ENCODE assay signal across 18 mouse cellular contexts in the genomic region with DNA sequence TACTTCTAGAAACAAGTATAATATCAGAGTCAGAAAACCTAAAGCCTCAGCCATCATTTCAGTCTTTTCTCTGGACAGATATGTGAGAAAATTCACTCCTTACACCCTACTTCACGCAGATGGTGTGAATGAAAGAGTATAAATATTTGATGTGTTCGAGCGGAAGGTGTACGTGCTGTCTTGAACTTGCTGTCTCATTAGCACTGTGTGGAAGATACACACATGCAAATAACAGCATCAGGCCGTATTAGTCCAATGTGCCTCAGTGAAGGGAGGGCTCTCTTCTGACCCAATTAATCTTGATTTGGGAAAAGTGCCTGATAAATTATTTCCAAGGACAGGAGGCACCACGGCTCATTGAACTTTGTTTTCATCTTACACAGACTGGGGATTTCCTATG.
A peak's percentile ranks its signal among the peaks of the same experiment; 100 is the strongest.
DNase-seq lines count a peak whose midpoint lies in the region; ATAC-seq and TF ChIP-seq lines count a peak whose summit lies in the region.
"Had no signal": no experiment of that assay in that cellular context is flagged by ENCODE, and none has a peak within 500 bp of the region (broad histone marks: within the 10 kb centered on the region; RNA-seq: fewer than 3 reads in every experiment).

No protein-coding gene starts in this region.

- H3K36me3 ChIP-seq in forebrain, embryonic 13.5 days (ENCODE audit: poor library complexity, severe bottlenecking), result no peaks in the 10 kb centered on the region
- H3K36me3 ChIP-seq in forebrain, embryonic 10.5 days (replicated peaks), result no peaks in the 10 kb centered on the region
- no peaks in the 10 kb centered on the region for H3K36me3 ChIP-seq in hindbrain, embryonic 11.5 days (ENCODE audit: control insufficient read depth, insufficient read depth, low read length)
- no peaks in the 10 kb centered on the region for H3K36me3 ChIP-seq in hindbrain, postnatal 0 days (ENCODE audit: insufficient read depth, low read length)
- no peaks in the 10 kb centered on the region for H3K36me3 ChIP-seq in forebrain, embryonic 15.5 days
- H3K36me3 ChIP-seq in kidney, embryonic 15.5 days, result no peaks in the 10 kb centered on the region
- H3K36me3 ChIP-seq: embryonic facial prominence, embryonic 10.5 days; embryonic facial prominence, embryonic 12.5 days had no signal

- no peaks in the 10 kb centered on the region for H3K4me1 ChIP-seq in forebrain, embryonic 13.5 days
- H3K4me1 ChIP-seq in forebrain, embryonic 10.5 days, result no peaks in the 10 kb centered on the region
- H3K4me1 ChIP-seq in hindbrain, embryonic 11.5 days (replicated peaks; ENCODE audit: control insufficient read depth, insufficient read depth, low read length), result no peaks in the 10 kb centered on the region
- no peaks in the 10 kb centered on the region for H3K4me1 ChIP-seq in hindbrain, postnatal 0 days (ENCODE audit: insufficient read depth, low read length)
- no peaks in the 10 kb centered on the region for H3K4me1 ChIP-seq in forebrain, embryonic 15.5 days
- H3K4me1 ChIP-seq in kidney, embryonic 15.5 days, result no peaks in the 10 kb centered on the region
- H3K4me1 ChIP-seq: embryonic facial prominence, embryonic 10.5 days; embryonic facial prominence, embryonic 12.5 days had no signal

- ATAC-seq in forebrain, embryonic 13.5 days, result peak; percentile 72; the same call in 1 of the 2 replicates
- 0 out of 2 replicates have a peak, but pooled peaks have one; percentile 33 for ATAC-seq in hindbrain, embryonic 11.5 days (ENCODE audit: low FRiP score)
- ATAC-seq in hindbrain, postnatal 0 days, result no peak
- peak; percentile 55 for ATAC-seq in forebrain, embryonic 15.5 days (replicated peaks)
- ATAC-seq in kidney, embryonic 15.5 days (replicated peaks; ENCODE audit: low FRiP score), result no peak

- no peak overlapping the region for H3K4me3 ChIP-seq in forebrain, embryonic 13.5 days
- H3K4me3 ChIP-seq in forebrain, embryonic 10.5 days, result no peak overlapping the region
- no peak overlapping the region for H3K4me3 ChIP-seq in hindbrain, embryonic 11.5 days (ENCODE audit: low read depth, low read length)
- no peak overlapping the region for H3K4me3 ChIP-seq in hindbrain, postnatal 0 days (ENCODE audit: low read length)
- H3K4me3 ChIP-seq in forebrain, embryonic 15.5 days, result no peak overlapping the region
- H3K4me3 ChIP-seq in kidney, embryonic 15.5 days (replicated peaks), result no peak overlapping the region
- H3K4me3 ChIP-seq: embryonic facial prominence, embryonic 10.5 days; embryonic facial prominence, embryonic 12.5 days had no signal

- H3K27me3 ChIP-seq in forebrain, embryonic 13.5 days, result no peaks in the 10 kb centered on the region
- H3K27me3 ChIP-seq in forebrain, embryonic 10.5 days (ENCODE audit: poor library complexity, severe bottlenecking), result no peaks in the 10 kb centered on the region
- no peaks in the 10 kb centered on the region for H3K27me3 ChIP-seq in hindbrain, embryonic 11.5 days (ENCODE audit: control insufficient read depth, insufficient read depth, low read length)
- H3K27me3 ChIP-seq in hindbrain, postnatal 0 days (ENCODE audit: insufficient read depth, low read length), result no peaks in the 10 kb centered on the region
- no peaks in the 10 kb centered on the region for H3K27me3 ChIP-seq in forebrain, embryonic 15.5 days
- no peaks in the 10 kb centered on the region for H3K27me3 ChIP-seq in kidney, embryonic 15.5 days
- H3K27me3 ChIP-seq: embryonic facial prominence, embryonic 12.5 days had no signal

- WGBS in forebrain, embryonic 13.5 days, result 78% methylated on average over 6 of the region's 6 CpGs
- 90% methylated on average over 6 of the region's 6 CpGs for WGBS in forebrain, embryonic 10.5 days
- 82% methylated on average over 6 of the region's 6 CpGs for WGBS in hindbrain, embryonic 11.5 days
- WGBS in hindbrain, postnatal 0 days, result 76% methylated on average over 6 of the region's 6 CpGs
- WGBS in forebrain, embryonic 15.5 days, result 54% methylated on average over 6 of the region's 6 CpGs
- WGBS in kidney, embryonic 15.5 days, result 77% methylated on average over 6 of the region's 6 CpGs

- no peak overlapping the region for H3K9ac ChIP-seq in forebrain, embryonic 13.5 days
- H3K9ac ChIP-seq in hindbrain, embryonic 11.5 days (ENCODE audit: low read depth, low read length), result no peak overlapping the region
- no peak overlapping the region for H3K9ac ChIP-seq in hindbrain, postnatal 0 days (replicated peaks; ENCODE audit: low read length)
- no peak overlapping the region for H3K9ac ChIP-seq in forebrain, embryonic 15.5 days (replicated peaks)
- H3K9ac ChIP-seq in kidney, embryonic 15.5 days, result no peak overlapping the region
- H3K9ac ChIP-seq: embryonic facial prominence, embryonic 12.5 days had no signal

- DNase-seq in forebrain, embryonic 10.5 days (ENCODE audit: extremely low spot score, low spot score), result no peak
- DNase-seq in hindbrain, embryonic 11.5 days (ENCODE audit: low spot score), result no peak
- DNase-seq in hindbrain, postnatal 0 days (ENCODE audit: low spot score), result no peak
- peak; percentile 43 for DNase-seq in brain, embryonic 14.5 days (ENCODE audit: low read depth)
- no peak for DNase-seq in layer of hippocampus, postnatal 14 days (ENCODE audit: low spot score in 2 of 2)
- DNase-seq: adrenal gland, adult 2 months; adrenal gland, postnatal 10 days; adrenal gland, postnatal 25 days; cerebellum, adult 11-12 months; cerebellum, adult 2 months; cerebellum, adult 9-10 months; cerebellum, postnatal 10 days; cerebellum, postnatal 25 days had no signal

- H3K4me2 ChIP-seq in forebrain, embryonic 13.5 days, result no peak overlapping the region
- no peak overlapping the region for H3K4me2 ChIP-seq in hindbrain, embryonic 11.5 days (replicated peaks; ENCODE audit: low read depth, low read length)
- no peak overlapping the region for H3K4me2 ChIP-seq in hindbrain, postnatal 0 days (ENCODE audit: low read depth, low read length)
- H3K4me2 ChIP-seq in forebrain, embryonic 15.5 days (replicated peaks), result no peak overlapping the region
- no peak overlapping the region for H3K4me2 ChIP-seq in kidney, embryonic 15.5 days
- H3K4me2 ChIP-seq: embryonic facial prominence, embryonic 12.5 days had no signal

- no peaks in the 10 kb centered on the region for H3K9me3 ChIP-seq in forebrain, embryonic 13.5 days (replicated peaks)
- H3K9me3 ChIP-seq in forebrain, embryonic 10.5 days, result no peaks in the 10 kb centered on the region
- no peaks in the 10 kb centered on the region for H3K9me3 ChIP-seq in hindbrain, embryonic 11.5 days (ENCODE audit: control insufficient read depth, low read length)
- no peaks in the 10 kb centered on the region for H3K9me3 ChIP-seq in hindbrain, postnatal 0 days (ENCODE audit: low read length)
- no peaks in the 10 kb centered on the region for H3K9me3 ChIP-seq in forebrain, embryonic 15.5 days
- H3K9me3 ChIP-seq in kidney, embryonic 15.5 days (replicated peaks), result no peaks in the 10 kb centered on the region
- H3K9me3 ChIP-seq: embryonic facial prominence, embryonic 10.5 days; embryonic facial prominence, embryonic 12.5 days had no signal

- no peak overlapping the region for H3K27ac ChIP-seq in forebrain, embryonic 13.5 days
- H3K27ac ChIP-seq in forebrain, embryonic 10.5 days, result no peak overlapping the region
- no peak overlapping the region for H3K27ac ChIP-seq in hindbrain, embryonic 11.5 days (ENCODE audit: low read depth, low read length)
- no peak overlapping the region for H3K27ac ChIP-seq in hindbrain, postnatal 0 days
- no peak overlapping the region for H3K27ac ChIP-seq in forebrain, embryonic 15.5 days (replicated peaks)
- H3K27ac ChIP-seq in kidney, embryonic 15.5 days, result no peak overlapping the region
- H3K27ac ChIP-seq: embryonic facial prominence, embryonic 10.5 days; embryonic facial prominence, embryonic 12.5 days had no signal

- no peak for TF ChIP-seq POLR2A in brain, embryonic 14.5 days (IDR thresholded peaks at IDR 0.05; ENCODE audit: borderline replicate concordance, extremely low read depth, insufficient read depth, insufficient read length, poor library complexity, severe bottlenecking)

- TF ChIP-seq CTCF in hindbrain, postnatal 0 days (IDR thresholded peaks at IDR 0.05; ENCODE audit: low read depth), result no peak
- no peak for TF ChIP-seq CTCF in brain, embryonic 14.5 days (IDR thresholded peaks at IDR 0.05; ENCODE audit: borderline replicate concordance, extremely low read depth, insufficient read depth, insufficient read length)

Comparison
In these comparisons a context has a peak if more than half of its experiments do, and no peak if none do; other contexts are left out.
1. ATAC-seq: peak in forebrain, embryonic 13.5 days (single experiment), hindbrain, embryonic 11.5 days (single experiment) and forebrain, embryonic 15.5 days (single experiment); none in hindbrain, postnatal 0 days (single experiment) and kidney, embryonic 15.5 days (single experiment).